Mouse (Mus musculus) stomach, embryonic 16.5 days (tissue): ENCODE data around the gene Dusp16. TPM values are rescaled to one million over a fixed set of nuclear protein-coding genes. Genes with fewer than 3 reads are reported as not detected.

Experiments used
- ATAC-seq: fragments of 200-750 bp; cut with Nextera tagmentation; 2 replicates; pipeline ENCODE4 v1.8.0; 2017; ENCODE audit warnings: moderate number of reproducible peaks, moderate TSS enrichment; ENCODE audit not compliant: insufficient read depth, low FRiP score
- H3K27ac ChIP-seq: fragments of 300-500 bp; sonication (generic); 2 replicates; pipeline ENCODE4 v1.5.1; 2014; ENCODE audit warnings: low read length
- H3K27me3 ChIP-seq: fragments of 300-500 bp; sonication (generic); 2 replicates; pipeline ENCODE4 v1.6.1; 2014; ENCODE audit warnings: low read length, control low read depth, mixed read lengths; ENCODE audit not compliant: control insufficient read depth, insufficient read depth
- H3K36me3 ChIP-seq: fragments of 300-500 bp; sonication (generic); 2 replicates; pipeline ENCODE4 v1.6.1; 2014; ENCODE audit warnings: low read length; ENCODE audit not compliant: control insufficient read depth, insufficient read depth
- H3K4me1 ChIP-seq: fragments of 300-500 bp; sonication (generic); 2 replicates; pipeline ENCODE4 v1.6.1; 2014; ENCODE audit warnings: low read length, control low read depth, mixed read lengths; ENCODE audit not compliant: control insufficient read depth, insufficient read depth
- H3K4me2 ChIP-seq: fragments of 300-500 bp; sonication (generic); 2 replicates; pipeline ENCODE4 v1.6.1; 2014; ENCODE audit warnings: low read depth, low read length, mixed read lengths
- H3K4me3 ChIP-seq: fragments of 300-500 bp; sonication (generic); replicated peaks from 2 replicates; pipeline ENCODE4 v1.5.1; 2014; ENCODE audit warnings: mild to moderate bottlenecking, low read length
- H3K9ac ChIP-seq: fragments of 300-500 bp; sonication (generic); 2 replicates; pipeline ENCODE4 v1.6.1; 2014; ENCODE audit warnings: low read length
- H3K9me3 ChIP-seq: fragments of 300-500 bp; sonication (generic); replicated peaks from 2 replicates; pipeline ENCODE4 v1.6.1; 2016; ENCODE audit warnings: low read length, control low read depth; ENCODE audit not compliant: control insufficient read depth
- WGBS: fragments of 180-500 bp; shearing (Covaris S2); extraction: QIAGEN DNeasy Blood & Tissue Kit; methylation state at CpG from one replicate; pipeline ENCODE4 v1.1.7; 2014; 5-methylcytosine and 5-hydroxymethylcytosine counted together
- polyA plus RNA-seq: library from polyadenylated mRNA; unstranded; fragments of >200 nt; fragmentation: Nextera tagmentation; extraction: Ambion mirVana; gene quantifications from 2 replicates; pipeline ENCODE4 v1.2.1, GENCODE M21; 2015

Dusp16 gene
- polyA plus RNA-seq, 1 experiment from 2014 or later, result 18.5 TPM

DNA sequence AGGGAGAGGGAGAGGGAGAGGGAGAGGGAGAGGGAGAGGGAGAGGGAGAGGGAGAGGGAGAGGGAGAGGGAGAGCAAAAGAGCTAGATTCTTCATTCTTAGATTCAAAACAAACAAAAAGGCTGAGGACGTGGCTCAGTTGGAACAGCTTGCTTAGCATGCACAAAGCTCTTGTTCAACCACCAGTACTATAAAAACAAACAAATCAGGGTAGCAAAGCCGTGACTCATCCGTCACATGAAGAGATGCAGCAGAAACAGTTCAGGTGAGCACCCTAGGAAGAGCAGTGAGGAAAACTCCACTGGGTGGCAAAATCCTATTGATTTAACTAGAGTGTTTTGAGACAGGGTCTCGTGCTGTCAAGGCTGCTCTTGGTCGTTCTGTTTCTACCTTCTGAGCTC lies 27.3 kb upstream of the Dusp16 start:
- Histone ChIP-seq H3K4me3 (no peak overlapping the region), H3K9ac (no peak overlapping the region), H3K27me3 (no peaks in the 10 kb centered on the region), H3K9me3 (no peaks in the 10 kb centered on the region), H3K36me3 (no peaks in the 10 kb centered on the region), H3K4me1 (0 out of 2 replicates have a peak, but pooled peaks cover 5% of the 10 kb centered on the region), H3K4me2 (no peak overlapping the region), H3K27ac (no peak overlapping the region)
- 28% methylated on average over 5 of the region's 5 CpGs for WGBS
- no peak for ATAC-seq

DNA sequence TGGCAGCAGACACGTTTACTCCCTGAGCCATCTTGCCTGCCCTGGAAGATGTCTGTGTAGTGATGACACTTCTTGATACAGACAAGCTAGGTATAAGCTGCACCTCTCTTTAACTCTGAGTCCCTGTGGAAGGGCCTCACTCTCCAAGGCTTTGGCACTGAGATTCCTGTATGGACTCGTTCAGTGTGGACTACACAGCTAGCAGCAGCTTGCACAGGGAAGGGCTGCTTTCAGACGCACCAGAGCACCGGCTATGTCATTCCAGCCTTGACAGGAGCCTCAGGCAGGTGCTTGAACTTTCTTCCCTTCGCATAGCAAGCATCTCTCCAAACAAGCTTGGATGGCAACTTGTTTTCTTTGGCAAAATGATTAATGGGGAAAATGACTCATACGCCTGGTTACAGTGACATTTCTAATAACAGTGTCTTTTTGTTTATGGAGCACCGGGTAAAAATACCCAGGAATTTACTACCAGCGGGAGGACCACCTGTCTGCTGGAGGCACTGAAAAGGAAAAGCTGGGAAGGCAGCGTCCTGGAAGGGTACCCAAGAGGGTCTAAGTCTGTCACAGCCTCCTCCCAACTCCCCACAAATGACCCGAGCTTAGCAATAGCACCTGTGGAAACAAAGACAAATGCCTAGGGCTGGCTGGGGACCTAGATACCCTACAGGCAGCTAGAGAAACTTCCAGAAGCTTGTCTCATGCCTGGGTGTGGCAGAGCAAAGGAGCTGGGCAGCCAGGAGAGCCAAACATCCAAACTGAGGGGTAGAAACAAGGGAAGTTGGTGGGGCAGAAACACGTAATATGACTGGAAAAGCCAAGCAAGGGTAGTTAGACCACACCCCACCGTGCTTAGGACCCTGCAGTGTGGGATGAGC lies 24.9 kb upstream of the Dusp16 start:
- ATAC-seq, result no peak
- Histone ChIP-seq H3K36me3 (no peaks in the 10 kb centered on the region), H3K27me3 (no peaks in the 10 kb centered on the region), H3K4me2 (no peak overlapping the region), H3K9ac (no peak overlapping the region), H3K9me3 (no peaks in the 10 kb centered on the region), H3K4me1 (0 out of 2 replicates have a peak, but pooled peaks cover 5% of the 10 kb centered on the region), H3K4me3 (no peak overlapping the region), H3K27ac (peak overlapping the region; percentile 46; the same call in 1 of the 2 replicates)
- 41% methylated on average over 12 of the region's 12 CpGs for WGBS

DNA sequence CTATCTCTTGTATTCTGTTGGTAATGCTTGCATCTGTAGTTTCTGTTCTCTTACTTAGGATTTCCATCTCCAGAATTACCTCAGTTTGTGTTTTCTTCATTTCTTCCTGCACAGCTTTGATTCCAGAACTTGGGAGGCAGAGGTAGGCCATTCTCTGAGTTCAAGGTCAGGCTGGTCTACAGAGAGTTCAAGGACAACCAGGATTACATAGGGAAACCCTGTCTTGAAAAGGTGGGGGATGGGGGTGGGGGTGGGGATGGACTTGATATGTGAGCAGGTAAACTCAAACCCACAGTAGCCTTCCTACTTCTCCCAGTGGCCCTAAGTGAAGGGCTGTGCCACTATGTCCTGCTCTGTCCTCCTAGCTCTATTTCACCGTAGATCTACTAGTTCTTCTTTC lies 20.6 kb upstream of the Dusp16 start:
- Histone ChIP-seq H3K4me3 (no peak overlapping the region), H3K4me1 (0 out of 2 replicates have a peak, but pooled peaks cover 5% of the 10 kb centered on the region), H3K27ac (no peak overlapping the region), H3K27me3 (no peaks in the 10 kb centered on the region), H3K4me2 (no peak overlapping the region), H3K9ac (no peak overlapping the region), H3K36me3 (no peaks in the 10 kb centered on the region), H3K9me3 (no peaks in the 10 kb centered on the region)
- no peak for ATAC-seq
- 67% methylated on average over 1 of the region's 1 CpGs for WGBS

DNA sequence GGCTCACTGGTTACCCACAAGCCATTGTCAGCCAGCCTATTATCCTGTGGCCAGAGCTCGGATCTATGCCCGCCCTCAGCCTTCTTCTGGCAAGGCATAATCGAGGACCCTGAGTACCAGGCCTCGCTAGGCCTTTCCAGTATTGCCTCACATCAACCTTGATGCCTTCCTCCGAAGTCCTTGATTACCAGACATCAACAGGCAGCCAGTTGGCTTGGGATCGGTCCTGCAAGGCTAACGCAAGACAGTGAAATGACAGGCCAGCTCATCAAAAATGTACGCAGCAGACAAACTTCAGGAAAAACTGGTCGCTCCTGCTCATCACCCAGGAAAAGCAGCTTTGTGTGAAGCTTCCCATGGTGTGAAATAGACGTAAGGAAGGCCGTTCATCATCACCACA lies 15.4 kb upstream of the Dusp16 start:
- 89% methylated on average over 11 of the region's 11 CpGs for WGBS
- H3K9ac ChIP-seq, result no peak overlapping the region
- H3K27me3 ChIP-seq, result no peaks in the 10 kb centered on the region
- ATAC-seq, result no peak
- H3K4me1 ChIP-seq, result 0 out of 2 replicates have a peak, but pooled peaks cover 2% of the 10 kb centered on the region
- no peaks in the 10 kb centered on the region for H3K36me3 ChIP-seq
- H3K4me2 ChIP-seq, result no peak overlapping the region
- H3K4me3 ChIP-seq, result no peak overlapping the region
- no peak overlapping the region for H3K27ac ChIP-seq
- no peaks in the 10 kb centered on the region for H3K9me3 ChIP-seq

DNA sequence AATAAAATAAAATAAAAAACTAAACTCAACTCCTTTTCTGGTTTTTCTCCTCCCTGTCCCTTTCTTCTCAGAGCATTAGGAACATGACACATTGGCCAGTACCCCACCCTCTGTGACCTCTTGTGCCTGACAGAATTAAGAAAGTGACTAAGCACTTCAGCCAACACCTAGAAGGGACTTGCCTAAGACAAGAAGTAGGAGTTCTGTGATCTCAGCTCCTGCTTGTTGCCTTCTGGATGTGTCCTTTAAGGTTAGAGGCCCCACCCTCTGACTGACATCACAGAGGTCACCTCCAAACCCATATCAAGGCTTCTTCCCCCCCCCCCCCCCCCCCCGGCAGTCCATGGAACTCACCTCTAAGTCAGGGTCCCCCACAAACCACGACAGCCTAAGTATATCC lies 14.7 kb upstream of the Dusp16 start:
- H3K4me2 ChIP-seq, result no peak overlapping the region
- ATAC-seq, result no peak

DNA sequence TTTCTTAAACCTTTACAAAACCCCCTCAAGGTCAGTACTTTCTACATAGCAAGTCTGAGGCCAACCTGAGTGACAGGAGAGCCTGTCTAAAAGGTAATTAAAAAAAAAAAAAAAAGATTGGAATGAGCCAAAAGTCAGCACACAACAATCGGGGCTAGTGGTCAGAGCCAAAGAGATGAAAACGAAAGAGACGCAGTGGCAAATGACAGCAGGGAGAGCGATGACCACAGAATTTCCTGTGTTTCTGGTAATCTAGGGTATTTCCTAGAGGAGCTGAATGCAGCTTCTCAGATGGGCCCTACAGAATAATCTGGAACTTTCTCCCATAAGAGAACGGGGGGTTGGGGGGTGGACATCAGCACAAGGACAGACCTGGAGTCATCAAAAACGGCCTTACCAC lies 13.7 kb upstream of the Dusp16 start:
- H3K4me1 ChIP-seq, result 0 out of 2 replicates have a peak, but pooled peaks cover 2% of the 10 kb centered on the region
- no peak overlapping the region for H3K9ac ChIP-seq
- H3K36me3 ChIP-seq, result no peaks in the 10 kb centered on the region
- no peak overlapping the region for H3K4me2 ChIP-seq
- H3K9me3 ChIP-seq, result no peaks in the 10 kb centered on the region
- no peaks in the 10 kb centered on the region for H3K27me3 ChIP-seq
- H3K27ac ChIP-seq, result no peak overlapping the region
- 91% methylated on average over 6 of the region's 6 CpGs for WGBS
- ATAC-seq, result no peak
- H3K4me3 ChIP-seq, result no peak overlapping the region

More for the DNA sequence above, 14.7 kb upstream of the Dusp16 start:
- Histone ChIP-seq H3K27me3 (no peaks in the 10 kb centered on the region), H3K9ac (no peak overlapping the region), H3K4me3 (no peak overlapping the region), H3K9me3 (no peaks in the 10 kb centered on the region), H3K4me1 (0 out of 2 replicates have a peak, but pooled peaks cover 2% of the 10 kb centered on the region), H3K36me3 (no peaks in the 10 kb centered on the region), H3K27ac (no peak overlapping the region)
- 61% methylated on average over 1 of the region's 2 CpGs for WGBS

DNA sequence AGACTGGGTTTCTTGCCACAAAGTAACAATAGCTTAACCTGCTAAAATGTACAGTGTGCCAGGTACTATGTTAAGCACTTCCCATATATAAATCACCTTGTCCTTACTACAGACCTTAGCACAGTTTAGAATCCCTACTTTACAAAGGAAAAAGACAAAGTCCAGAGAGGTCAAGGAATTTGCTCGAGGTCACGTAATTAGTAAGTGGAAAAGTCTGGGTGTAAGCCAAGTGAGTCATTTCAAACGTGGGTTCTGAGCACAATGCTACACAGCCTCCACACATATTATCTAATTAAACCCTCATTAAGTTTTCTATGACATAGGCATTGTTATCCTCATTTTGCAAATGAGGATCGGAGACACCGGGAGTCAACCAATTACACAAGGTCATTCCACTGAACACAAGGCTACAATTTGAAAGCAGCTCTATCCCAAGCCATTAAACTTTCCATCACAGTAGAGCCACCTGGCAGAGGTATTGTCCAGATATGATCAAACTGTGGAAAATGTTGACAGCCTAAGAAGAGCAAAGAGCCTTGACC lies 12.4 kb upstream of the Dusp16 start:
- H3K4me3 ChIP-seq, result no peak overlapping the region
- no peak overlapping the region for H3K9ac ChIP-seq
- H3K36me3 ChIP-seq, result no peaks in the 10 kb centered on the region
- H3K4me2 ChIP-seq, result no peak overlapping the region
- H3K27me3 ChIP-seq, result no peaks in the 10 kb centered on the region
- no peaks in the 10 kb centered on the region for H3K9me3 ChIP-seq
- H3K4me1 ChIP-seq, result 0 out of 2 replicates have a peak, but pooled peaks cover 2% of the 10 kb centered on the region
- H3K27ac ChIP-seq, result no peak overlapping the region
- WGBS, result 67% methylated on average over 5 of the region's 5 CpGs
- no peak for ATAC-seq

DNA sequence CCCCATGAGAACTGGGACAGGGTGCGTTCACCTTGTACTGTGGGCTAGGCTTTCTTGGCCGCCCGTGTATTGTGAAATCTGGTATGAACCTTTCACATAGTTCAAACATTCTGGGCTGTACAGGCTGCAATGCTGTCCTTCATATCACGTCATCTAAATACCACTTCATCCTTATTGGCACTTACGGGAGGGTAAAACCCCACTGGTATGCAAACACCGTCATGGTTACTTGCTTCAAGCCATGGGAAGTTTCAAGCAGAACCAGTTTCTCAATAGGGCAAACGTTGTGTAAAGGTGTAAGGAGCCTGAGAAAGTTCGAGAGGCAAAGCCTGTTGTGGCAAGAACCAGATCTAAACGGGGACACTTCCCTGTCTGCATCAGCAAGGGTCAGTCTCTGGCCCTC lies 10.2 kb upstream of the Dusp16 start:
- ATAC-seq, result peak; percentile 92
- no peaks in the 10 kb centered on the region for H3K27me3 ChIP-seq
- H3K36me3 ChIP-seq, result no peaks in the 10 kb centered on the region
- no peak overlapping the region for H3K9ac ChIP-seq
- 0 out of 2 replicates have a peak, but pooled peaks cover 2% of the 10 kb centered on the region for H3K4me1 ChIP-seq
- H3K9me3 ChIP-seq, result no peaks in the 10 kb centered on the region
- no peak overlapping the region for H3K4me3 ChIP-seq
- WGBS, result 60% methylated on average over 9 of the region's 9 CpGs
- H3K27ac ChIP-seq, result peak overlapping the region; percentile 87
- no peak overlapping the region for H3K4me2 ChIP-seq

DNA sequence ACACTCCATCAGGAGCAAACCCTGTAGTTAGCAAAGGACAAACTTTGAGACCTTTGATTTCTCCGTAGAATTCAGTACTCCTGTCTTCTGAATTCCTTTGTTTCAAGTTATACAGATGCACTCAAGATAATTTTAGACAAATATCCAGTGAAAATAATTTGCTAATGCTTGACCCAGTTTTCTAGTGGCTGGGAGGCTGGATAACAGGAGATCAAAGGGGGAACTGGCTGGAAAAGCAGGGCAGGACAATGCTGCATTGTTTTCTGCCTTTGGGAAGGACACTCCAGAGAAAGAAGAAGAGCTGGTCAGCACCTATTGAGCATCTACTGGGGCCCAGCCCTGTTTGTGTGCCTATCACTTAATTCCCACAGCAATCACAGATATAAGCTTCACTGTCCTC lies 9.1 kb upstream of the Dusp16 start:
- Histone ChIP-seq H3K9ac (no peak overlapping the region), H3K9me3 (no peaks in the 10 kb centered on the region), H3K4me2 (no peak overlapping the region), H3K27ac (peak overlapping the region; percentile 57; the same call in 1 of the 2 replicates), H3K27me3 (no peaks in the 10 kb centered on the region), H3K36me3 (no peaks in the 10 kb centered on the region), H3K4me3 (no peak overlapping the region), H3K4me1 (0 out of 2 replicates have a peak, but pooled peaks cover 2% of the 10 kb centered on the region)
- no peak for ATAC-seq
- 46% methylated on average over 1 of the region's 1 CpGs for WGBS
